Mouse (Mus musculus) layer of hippocampus, postnatal 25 days (tissue): ENCODE data around the gene Olfr70. TPM values are rescaled to one million over a fixed set of nuclear protein-coding genes. Genes with fewer than 3 reads are reported as not detected.

Experiments used
- DNase-seq, 2 experiments: peaks; one replicate each; pipeline ENCODE4 v3.0.0; 2022; ENCODE audit warnings: mixed read lengths in 2 of 2, low spot score in 1 of 2; ENCODE audit errors: extremely low spot score in 1 of 2
- total RNA-seq, 2 experiments: library from RNA; stranded (reverse); gene quantifications; 2 replicates each; pipeline ENCODE4 v1.2.3; 2021

Gene Olfr70
- not detected for total RNA-seq

DNA sequence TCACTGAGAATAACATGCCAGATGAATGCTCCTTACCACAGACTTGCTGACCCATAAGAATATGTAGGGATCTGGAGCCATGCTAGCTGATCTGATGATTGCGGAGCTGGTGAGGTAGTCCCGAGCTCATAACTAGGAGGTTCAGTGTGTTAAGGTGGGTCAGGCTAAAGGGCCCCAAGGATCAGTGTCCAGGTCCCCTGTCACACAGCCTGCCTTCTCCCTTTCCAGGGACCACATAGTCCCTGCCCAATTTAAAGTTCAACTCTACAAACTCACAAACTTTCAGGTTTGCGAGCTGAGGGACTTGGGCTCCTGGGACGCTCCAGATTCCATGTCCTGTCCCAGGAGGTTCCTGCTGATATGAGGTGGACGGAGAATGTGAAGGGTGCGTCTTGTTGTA lies at the start of gene Olfr70:
TSS of gene Olfr70 (minus strand) at position 101 of the 400 bp plus-strand sequence.
- no peak for DNase-seq

DNA sequence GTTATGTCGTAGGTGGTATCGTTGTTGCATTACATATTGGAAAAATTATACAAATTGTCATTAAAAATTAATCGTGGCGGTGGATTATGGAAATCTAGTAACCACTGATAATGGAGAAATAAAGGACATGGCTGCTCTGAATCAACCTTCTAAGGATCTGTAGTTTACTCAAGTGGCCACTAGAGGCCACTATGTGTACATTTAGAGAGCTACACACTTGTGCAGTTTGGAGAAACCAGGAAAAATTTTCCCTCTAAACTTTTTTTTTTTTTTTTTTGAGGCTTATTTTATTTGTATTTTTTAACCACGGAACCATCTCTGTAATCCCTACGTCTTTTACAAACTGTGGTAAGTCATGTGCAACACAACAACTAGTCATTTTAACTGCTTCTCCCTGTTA lies 44.6 kb upstream of the Olfr70 start:
- no peak for DNase-seq

DNA sequence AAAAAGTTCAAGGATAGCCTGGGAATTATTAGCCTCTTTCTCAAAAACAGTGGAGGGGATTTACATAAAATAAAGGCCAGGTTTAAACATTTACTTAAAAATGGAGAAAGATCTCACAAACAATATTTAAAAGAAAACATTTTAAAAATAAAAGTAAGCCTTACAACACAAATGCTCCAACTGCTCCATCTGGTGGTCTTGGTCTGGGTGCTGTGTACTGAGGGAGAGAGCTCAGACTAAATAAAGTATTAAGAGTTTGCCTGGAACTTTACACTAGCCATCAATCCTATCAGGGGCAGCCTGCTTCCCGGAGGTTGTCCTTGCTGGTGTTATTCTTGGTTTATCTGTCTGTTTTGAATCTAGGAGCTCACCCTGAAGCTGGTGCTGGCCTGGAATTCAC lies 42.5 kb upstream of the Olfr70 start:
- DNase-seq: no peak

DNA sequence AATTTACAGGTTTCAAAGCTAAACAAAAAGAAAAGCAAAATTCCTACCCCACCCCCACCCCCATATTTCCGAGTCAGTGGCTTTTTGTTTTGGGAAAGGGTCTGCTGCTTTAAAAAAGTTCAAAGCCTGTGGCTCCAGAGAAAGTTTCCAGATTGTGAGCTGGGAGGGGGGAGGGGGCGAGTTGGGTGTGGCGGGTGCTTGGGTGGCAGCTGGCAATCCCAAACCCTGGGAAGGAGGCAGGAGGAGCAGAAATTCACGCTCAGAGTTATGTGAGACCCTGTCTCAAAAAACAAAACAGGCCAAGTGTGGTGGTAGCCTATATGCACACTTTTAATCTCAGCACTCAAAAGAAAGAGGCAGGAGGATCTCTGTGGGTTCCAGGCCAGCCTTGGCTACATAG lies 42.0 kb upstream of the Olfr70 start:
- DNase-seq: no peak

DNA sequence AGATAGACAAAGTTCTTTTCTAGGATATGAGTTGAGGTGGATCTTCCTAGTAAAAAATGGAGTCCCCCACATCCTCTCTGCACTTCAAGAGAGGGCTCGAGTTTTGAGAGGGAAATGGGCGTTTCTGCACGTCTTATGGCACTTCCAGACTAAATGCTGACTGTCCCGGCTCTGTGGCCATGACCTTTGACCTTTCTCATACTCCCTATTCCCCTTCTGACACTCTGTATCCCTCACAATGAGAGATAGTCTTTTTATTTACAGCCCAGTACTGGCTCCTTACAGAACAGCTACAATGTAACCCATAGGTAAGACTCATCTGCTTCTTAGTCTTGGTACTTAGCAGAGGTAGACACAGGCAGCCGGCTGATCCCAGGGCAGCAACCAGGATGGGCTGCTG lies 40.9 kb upstream of the Olfr70 start:
- no peak for DNase-seq

DNA sequence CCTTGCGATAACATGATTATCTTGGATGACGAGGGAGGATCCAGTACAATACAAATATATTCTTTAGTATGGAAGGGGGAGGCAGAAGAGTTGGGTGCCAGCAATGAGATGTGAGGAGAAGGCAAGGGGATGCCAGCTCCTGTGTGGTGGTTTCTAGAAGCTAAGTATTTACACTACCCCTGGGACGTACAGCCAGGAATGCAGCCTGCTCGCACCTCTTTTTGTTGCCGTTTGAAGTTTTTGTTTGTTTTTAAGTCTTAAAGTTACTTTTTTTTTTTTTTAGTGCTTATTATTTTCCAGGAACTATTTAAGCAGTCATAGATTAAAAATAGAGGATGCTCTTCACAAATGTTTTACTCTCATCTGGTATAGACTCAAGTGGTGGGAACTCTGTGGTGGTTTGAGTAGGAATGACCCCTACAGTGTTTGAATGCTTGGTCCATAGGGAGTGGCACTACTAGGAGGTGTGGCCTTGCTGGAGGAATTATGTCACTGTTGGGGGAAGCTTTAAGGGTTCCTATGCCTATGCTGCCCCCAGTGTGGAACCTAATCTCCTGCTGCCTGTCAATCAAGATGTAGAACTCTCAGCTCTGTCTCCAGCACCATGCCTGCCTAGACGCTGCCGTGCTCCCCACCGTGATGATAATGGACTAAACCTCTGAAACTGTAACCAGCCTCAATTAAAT lies 38.5 kb upstream of the Olfr70 start:
- no peak for DNase-seq

DNA sequence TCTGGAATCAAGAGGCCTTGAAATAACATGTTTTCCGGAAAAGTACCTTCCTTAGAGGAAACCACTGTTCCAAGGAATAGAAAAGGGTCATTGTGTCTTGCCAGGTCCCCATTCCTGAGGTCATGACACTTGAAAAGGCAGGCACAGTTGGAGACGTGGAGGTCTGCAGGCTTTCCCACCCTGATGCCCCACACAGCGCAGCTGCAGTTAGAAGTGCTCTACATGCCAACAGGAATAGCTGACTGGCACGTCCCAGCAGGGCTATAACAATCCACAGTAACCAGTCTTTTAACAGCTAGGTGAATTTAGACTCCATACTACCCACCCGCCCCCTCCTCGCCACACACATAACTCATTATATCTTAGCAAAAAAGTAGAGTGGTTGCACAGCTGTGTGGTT lies 36.5 kb upstream of the Olfr70 start:
- DNase-seq: no peak

DNA sequence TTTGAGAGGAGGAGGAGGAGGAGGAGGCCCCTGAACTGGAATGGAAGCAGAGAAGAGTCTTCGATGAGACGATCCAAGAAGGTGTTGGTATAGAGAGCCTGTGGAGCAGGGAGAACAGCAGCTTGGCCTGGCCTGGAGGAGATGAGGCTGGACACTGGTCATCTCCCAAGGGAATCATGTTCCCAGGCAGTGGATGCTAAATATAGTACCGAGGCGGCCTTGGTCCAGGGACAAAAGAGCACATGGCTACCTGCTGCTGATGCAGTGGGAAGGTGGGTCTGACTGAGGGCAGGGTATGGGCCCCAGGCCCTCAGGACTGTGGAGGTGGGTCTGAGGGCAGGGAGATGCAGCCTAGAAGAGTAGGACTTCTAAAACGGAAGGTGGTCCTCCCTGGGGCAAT lies 32.6 kb upstream of the Olfr70 start:
- no peak for DNase-seq

DNA sequence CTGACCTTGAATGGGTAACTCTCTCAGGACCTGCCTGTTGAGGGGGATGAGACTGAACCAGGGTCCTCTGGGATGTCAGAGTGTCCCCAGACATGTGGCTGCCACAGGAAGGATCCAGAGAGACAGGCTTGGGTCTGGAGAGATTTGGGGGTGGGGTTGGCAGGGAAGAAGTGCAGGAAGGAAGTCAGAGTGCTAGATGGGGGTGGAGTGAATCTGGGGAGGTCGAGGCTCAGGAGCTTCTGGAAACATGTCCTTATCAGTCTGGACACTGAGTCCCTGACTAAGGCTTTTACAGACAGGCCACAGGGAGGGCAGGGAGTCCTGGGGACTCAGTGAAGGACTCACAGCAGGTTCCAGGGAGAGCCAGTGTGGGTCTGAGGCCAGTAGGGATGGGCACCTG lies 31.6 kb upstream of the Olfr70 start:
- no peak for DNase-seq

DNA sequence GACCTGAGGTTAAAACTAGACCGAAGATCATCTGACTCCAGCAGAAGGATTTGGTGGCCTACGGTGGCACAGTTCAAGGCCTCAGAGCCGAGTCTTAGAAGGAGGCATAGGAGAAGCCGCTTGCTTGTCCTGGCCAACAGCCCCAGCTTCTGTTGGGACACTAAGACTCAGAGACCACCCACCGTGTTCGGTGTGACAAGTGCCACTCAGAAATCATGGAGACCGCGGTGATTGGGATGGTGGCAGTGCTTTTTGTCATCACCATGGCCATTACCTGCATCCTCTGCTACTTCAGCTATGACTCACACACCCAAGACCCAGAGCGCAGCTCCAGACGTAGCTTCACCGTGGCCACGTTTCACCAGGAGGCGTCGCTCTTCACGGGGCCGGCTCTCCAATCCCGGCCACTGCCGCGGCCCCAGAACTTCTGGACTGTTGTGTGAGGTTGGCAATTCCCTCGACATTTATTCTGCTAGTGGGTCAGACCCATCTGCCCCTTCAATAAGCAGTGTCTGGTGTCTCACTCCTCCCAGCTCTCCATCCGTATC lies 30.2 kb upstream of the Olfr70 start:
- no peak for DNase-seq

DNA sequence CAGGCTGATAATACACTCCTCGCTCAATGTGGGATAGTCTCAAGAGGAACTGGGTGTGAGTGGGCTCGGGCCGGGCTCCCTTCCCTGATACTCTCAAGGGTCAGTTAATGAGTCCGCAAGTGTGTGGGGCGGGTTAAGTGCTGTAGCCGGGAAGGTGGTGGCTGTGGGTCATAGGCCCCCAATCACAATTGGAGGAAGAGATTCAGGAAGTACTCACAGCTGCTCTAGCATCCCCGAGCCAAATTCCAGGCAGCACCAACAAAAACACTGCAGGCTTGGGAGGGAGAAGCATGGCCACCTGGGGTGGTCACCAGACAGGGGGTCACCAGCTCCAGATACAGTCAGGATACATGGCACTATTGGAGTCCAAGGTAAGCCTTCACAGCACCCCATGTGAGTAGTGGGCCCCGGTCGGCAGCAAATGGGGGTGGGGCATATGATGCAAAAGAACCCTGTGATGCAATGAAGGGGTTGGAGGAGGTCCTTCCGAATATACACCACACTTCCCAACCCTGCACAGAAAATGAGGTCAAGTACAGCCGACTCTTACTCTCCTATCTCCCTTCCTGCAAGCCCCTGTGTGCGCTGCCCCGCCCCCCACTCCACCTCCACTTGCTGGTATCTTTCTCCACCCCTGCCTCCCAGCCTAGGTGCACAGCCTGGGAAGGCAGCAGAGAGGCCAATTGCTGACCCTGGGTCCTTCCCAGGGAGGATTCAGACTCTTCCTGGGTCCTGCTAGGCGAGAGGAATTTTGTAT lies 29.4 kb upstream of the Olfr70 start, which contains the start of gene Spaar:
TSS of gene Spaar (plus strand) at position 241 of the 757 bp plus-strand sequence.
- no peak for DNase-seq

DNA sequence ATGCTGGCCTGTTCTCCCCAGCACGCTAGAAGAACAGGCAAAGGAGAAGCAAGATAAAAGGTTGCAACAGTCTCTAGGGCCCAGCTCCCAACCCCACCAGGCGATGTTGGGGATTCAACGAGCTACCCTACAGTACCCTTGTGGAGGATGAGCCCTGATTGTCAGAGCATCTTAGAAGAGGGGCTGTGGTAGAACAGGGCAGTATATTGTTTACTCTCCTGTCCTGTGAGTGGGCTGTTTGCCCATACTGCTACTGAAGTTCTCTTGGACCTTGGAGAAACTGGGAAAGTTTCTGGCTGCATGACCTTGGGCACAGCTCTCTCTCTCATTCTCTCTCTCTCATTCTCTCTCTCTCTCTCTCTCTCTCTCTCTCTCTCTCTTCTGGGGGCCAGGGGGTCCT lies 28.5 kb upstream of the Olfr70 start:
- DNase-seq: no peak

DNA sequence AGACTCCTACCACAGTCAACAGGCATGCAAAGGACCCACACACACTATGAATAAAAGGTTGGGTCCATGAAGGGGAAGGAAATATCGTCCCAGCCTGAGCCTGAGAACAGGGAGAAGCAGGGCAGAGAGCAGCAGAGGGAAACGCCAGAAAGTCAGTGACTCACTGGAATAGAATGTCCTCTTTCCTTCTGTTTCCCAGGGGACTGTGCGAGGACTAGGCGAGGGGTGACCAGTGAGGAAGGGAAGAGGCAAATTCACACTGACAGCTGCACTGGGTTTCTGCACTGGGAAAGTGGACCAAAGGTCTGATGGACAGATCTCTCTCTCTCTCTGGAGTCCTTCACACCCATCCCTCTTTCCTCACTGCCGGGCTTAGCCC lies 28.0 kb upstream of the Olfr70 start:
- DNase-seq: no peak

DNA sequence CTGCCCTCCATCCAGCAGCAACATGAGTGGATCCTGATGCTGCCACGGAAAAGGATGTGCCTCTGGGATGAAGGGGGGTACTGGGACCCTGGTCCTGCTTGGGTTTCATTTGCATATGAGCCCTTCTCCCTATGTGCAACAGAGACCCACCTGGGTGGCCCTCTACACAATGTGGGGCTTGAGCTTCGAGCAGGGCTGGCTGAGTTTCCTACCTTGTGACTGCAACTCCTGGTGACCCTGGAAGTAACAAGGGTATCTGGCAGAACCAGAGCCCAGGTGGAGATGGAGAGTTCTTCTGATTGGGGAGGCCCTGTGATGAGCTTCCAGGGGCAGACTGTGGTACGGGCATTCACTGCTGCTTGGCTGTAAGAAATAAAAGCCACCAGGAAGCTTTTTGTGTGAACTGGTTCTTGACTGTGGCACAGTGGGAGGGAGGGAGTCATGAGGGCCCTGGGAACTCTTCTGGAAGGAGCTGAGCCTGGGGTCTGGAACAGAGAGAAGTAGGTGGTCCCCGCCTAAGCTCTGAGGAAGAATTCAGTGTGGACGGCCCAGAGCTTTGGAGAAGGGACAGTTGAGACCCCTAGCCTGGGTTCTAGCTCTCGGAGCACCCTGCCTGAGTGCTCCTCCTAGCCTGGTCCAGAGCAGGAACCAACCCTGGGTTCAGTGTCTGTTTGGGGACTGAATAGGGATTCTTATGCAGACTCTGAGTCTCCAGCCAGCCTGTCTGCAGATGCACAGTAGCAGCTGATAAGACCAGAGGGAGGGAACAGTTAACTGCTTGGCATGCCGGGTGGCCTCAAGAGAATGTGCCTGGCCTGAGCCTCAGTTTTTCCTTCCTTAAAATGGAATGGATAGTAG lies 27.3 kb upstream of the Olfr70 start:
- DNase-seq: no peak

DNA sequence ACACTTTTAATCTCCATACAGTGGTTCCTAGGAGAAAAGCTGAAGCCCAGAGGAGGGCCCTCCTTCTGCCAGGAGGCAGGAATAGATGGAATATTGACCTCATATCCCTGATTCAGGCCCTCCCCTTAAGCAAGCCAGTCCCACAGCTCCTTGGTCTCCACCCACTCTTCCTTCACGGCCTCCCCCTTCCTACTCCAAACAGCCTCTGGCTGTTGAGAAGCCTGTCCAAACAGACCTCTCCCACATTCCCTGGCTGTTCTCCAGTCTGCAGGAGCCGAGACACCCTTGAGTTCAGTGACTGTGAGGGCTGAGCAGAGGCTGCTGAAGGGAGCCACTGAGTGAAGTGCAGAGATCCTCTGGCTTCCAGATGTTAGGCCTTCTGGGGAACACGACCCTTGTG lies 26.4 kb upstream of the Olfr70 start, which contains the start of gene Hrct1:
TSS of gene Hrct1 (plus strand) at position 194 of the 400 bp plus-strand sequence.
- no peak for DNase-seq

DNA sequence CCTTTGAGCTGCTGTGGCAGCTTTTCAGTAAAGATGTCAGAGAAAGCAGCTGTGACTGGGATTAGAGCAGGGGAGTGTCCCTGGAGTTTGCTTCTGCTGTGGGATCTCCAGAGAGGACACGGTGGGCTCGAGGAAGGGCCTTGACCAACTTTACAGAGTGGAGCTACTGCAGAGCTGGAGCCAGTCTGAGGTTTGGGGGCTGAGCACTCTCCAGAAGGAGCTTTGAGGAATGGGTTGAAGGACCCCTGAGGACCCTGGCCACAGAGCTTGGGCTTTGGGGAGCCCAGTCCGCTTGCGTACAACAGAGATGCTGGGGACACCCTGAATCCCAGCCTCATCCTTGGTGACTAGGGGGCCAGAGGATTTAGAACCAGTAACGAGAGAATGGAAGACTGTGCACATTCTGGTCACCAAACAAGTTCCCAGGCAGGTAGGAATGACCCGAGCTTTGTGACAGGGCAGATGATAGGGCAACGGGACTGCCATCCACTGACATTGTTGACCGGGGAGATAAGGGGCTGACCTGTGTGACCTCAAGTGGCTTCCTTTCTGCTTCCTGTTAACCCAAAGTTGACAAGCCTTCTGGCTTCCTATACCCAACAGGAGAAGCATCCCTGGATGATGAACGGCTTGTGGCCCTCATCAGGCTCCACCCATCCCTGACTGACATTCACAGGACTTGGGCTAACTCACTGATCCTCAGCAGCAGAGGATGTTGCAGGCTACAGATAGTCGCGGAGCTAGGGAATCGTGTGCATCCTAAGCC lies 25.8 kb upstream of the Olfr70 start:
- no peak for DNase-seq

DNA sequence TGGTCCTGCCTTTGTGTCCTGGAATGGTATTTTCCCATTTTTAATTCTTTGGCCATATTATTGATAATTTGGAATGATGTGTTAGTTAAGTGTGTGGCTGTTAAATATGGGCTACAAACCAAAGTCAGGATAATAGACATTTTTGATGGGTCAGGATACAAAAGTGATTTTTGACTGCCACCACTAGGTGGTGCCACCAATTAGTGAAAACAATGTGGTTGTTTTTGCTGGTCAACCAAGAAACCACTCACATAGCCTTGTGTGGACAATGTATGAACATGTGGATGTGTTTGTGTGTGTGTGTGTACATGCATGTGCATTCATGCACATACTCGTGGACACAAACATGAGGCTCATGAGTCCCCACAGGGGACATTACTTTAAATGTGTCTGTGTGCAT lies 24.2 kb upstream of the Olfr70 start:
- peak in 1 of 2 experiments; percentile 39 for DNase-seq

DNA sequence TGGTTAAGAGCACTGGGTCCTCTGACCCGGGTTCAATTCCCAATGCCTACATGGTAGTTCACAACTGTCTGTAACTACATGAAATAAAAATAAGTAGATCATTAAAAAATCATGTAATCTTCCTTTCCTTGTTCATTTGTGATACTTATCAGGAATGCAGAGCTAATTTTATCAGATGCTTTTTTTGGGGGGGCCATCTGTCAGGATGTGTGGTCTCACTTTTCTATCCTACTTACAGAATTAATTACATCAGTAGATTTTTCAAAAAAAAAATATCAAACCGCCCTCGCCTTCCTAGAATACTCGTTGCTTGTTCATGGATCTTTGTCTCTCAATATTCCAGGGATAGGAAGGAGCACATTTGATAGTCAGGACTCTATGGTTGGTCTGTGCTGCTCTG lies 21.6 kb upstream of the Olfr70 start:
- no peak for DNase-seq

DNA sequence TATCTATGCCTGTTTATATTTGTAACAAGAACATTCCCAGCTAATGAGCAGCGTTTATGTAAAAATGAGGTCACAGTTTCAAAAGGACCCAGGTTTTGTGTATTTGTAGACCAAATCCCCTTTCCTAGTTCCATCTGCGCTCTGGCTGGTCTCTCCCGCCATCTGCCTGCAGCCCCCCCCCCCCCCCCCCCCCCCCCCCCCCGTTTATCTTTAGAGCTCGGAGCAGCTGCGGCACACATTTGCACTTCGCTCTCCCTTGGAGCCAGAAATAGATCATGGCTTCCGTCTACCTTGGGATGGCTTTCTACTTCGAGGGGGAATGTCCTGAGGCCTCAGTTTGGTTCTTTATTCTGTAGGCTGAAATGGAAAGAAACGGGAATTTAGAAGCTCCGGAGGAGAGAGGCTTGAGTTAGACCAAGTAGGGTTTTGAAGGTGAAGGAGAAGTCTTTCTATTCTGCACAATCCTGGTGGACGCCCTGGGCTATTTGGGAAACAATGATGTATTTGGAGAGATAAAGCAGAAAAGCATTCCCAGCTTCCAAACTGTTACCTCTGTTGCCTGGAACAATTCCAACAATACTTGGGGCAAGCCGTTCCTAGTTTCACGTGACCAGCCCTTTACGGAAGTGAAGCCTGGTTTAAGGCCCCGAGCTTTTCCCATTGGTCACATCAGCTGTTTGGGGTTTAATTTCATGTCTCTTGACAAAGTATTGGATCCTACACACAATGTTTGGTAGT lies 20.1 kb upstream of the Olfr70 start:
- DNase-seq: no peak
